ENCODE assay signal across 10 mouse cellular contexts in genomic region chr2:174761452-174762101, GRCm38 (mm10). TPM values are rescaled to one million over a fixed set of nuclear protein-coding genes. Genes with fewer than 3 reads are reported as not detected.
A peak's percentile ranks its signal among the peaks of the same experiment; 100 is the strongest.
DNase-seq lines count a peak whose midpoint lies in the region; ATAC-seq lines count a peak whose summit lies in the region.
"Had no signal": no experiment of that assay in that cellular context is flagged by ENCODE, and none has a peak within 500 bp of the region (broad histone marks: within the 10 kb centered on the region; RNA-seq: fewer than 3 reads in every experiment).

No protein-coding gene starts in this region.

- no peaks in the 10 kb centered on the region for H3K9me3 ChIP-seq in forebrain, embryonic 10.5 days
- H3K9me3 ChIP-seq in forebrain, embryonic 15.5 days = no peaks in the 10 kb centered on the region
- no peaks in the 10 kb centered on the region for H3K9me3 ChIP-seq in forebrain, embryonic 13.5 days (replicated peaks)
- H3K9me3 ChIP-seq in limb, embryonic 15.5 days = no peaks in the 10 kb centered on the region

- H3K4me3 ChIP-seq in forebrain, embryonic 10.5 days = peak overlapping the region; percentile 60
- H3K4me3 ChIP-seq in forebrain, embryonic 15.5 days = no peak overlapping the region
- no peak overlapping the region for H3K4me3 ChIP-seq in forebrain, embryonic 13.5 days
- peak overlapping the region; percentile 55 for H3K4me3 ChIP-seq in limb, embryonic 15.5 days

- H3K36me3 ChIP-seq in forebrain, embryonic 10.5 days (replicated peaks) = no peaks in the 10 kb centered on the region
- no peaks in the 10 kb centered on the region for H3K36me3 ChIP-seq in forebrain, embryonic 15.5 days
- H3K36me3 ChIP-seq in forebrain, embryonic 13.5 days (ENCODE audit: poor library complexity, severe bottlenecking) = no peaks in the 10 kb centered on the region
- H3K36me3 ChIP-seq in limb, embryonic 15.5 days = no peaks in the 10 kb centered on the region

- WGBS in forebrain, embryonic 10.5 days = 73% methylated on average over 6 of the region's 6 CpGs
- 46% methylated on average over 6 of the region's 6 CpGs for WGBS in forebrain, embryonic 15.5 days
- WGBS in forebrain, embryonic 13.5 days = 50% methylated on average over 6 of the region's 6 CpGs
- 23% methylated on average over 6 of the region's 6 CpGs for WGBS in limb, embryonic 15.5 days

- peak overlapping the region; percentile 67 for H3K27ac ChIP-seq in forebrain, embryonic 10.5 days
- H3K27ac ChIP-seq in forebrain, embryonic 15.5 days (replicated peaks) = no peak overlapping the region
- H3K27ac ChIP-seq in forebrain, embryonic 13.5 days = no peak overlapping the region
- H3K27ac ChIP-seq in limb, embryonic 15.5 days = peak overlapping the region; percentile 79
- H3K27ac ChIP-seq: liver, embryonic 14.5 days had no signal

- no peak overlapping the region for H3K4me2 ChIP-seq in forebrain, embryonic 15.5 days (replicated peaks)
- peak overlapping the region; percentile 80 for H3K4me2 ChIP-seq in forebrain, embryonic 13.5 days
- H3K4me2 ChIP-seq in limb, embryonic 15.5 days = peak overlapping the region; percentile 93

- no peak overlapping the region for H3K9ac ChIP-seq in forebrain, embryonic 15.5 days (replicated peaks)
- H3K9ac ChIP-seq in forebrain, embryonic 13.5 days = no peak overlapping the region
- no peak overlapping the region for H3K9ac ChIP-seq in limb, embryonic 15.5 days
- H3K9ac ChIP-seq: liver, embryonic 14.5 days had no signal

- peak; percentile 28 for DNase-seq in forebrain, embryonic 10.5 days (ENCODE audit: extremely low spot score, low spot score)
- peak; percentile 29 to 34 for DNase-seq in kidney, postnatal 4 days
- DNase-seq in kidney, postnatal 36 days = no peak
- no peak for DNase-seq in ovary, postnatal 36 days (ENCODE audit: low spot score)
- DNase-seq in layer of hippocampus, adult 11-12 months (ENCODE audit: low spot score) = no peak

- peaks cover 44% of the 10 kb centered on the region for H3K27me3 ChIP-seq in forebrain, embryonic 10.5 days (ENCODE audit: poor library complexity, severe bottlenecking)
- no peaks in the 10 kb centered on the region for H3K27me3 ChIP-seq in forebrain, embryonic 15.5 days
- peaks cover 23% of the 10 kb centered on the region for H3K27me3 ChIP-seq in forebrain, embryonic 13.5 days
- no peaks in the 10 kb centered on the region for H3K27me3 ChIP-seq in limb, embryonic 15.5 days
- H3K27me3 ChIP-seq: Patski had no signal

- ATAC-seq in forebrain, embryonic 15.5 days (replicated peaks) = no peak
- ATAC-seq in forebrain, embryonic 13.5 days = 0 out of 2 replicates have a peak, but pooled peaks have one; percentile 30
- no peak for ATAC-seq in limb, embryonic 15.5 days (ENCODE audit: insufficient number of reproducible peaks, low FRiP score, low TSS enrichment, low read depth)
- ATAC-seq: Patski had no signal

- peaks cover 20% of the 10 kb centered on the region for H3K4me1 ChIP-seq in forebrain, embryonic 10.5 days
- peaks cover 7% of the 10 kb centered on the region for H3K4me1 ChIP-seq in forebrain, embryonic 15.5 days
- H3K4me1 ChIP-seq in forebrain, embryonic 13.5 days = peaks cover 13% of the 10 kb centered on the region
- H3K4me1 ChIP-seq in limb, embryonic 15.5 days = peaks cover 29% of the 10 kb centered on the region

RNA-seq across cellular contexts. Expression of gene Edn3, which starts 1.2 kb away (rescaled TPM):
- 8.1 and 8.8 TPM in 2 replicates for polyA plus RNA-seq in forebrain, embryonic 10.5 days (2016; fragmentation: Nextera tagmentation; extraction: Ambion mirVana)
- 3.6 and 4.1 TPM in 2 replicates for polyA plus RNA-seq in forebrain, embryonic 15.5 days (2015; fragmentation: Nextera tagmentation; extraction: Ambion mirVana)
- 2.9 and 3.8 TPM in 2 replicates for polyA plus RNA-seq in forebrain, embryonic 13.5 days (2015; fragmentation: Nextera tagmentation; extraction: Ambion mirVana)
- 19.8 and 20.7 TPM in 2 replicates for polyA plus RNA-seq in limb, embryonic 15.5 days (2015; fragmentation: Nextera tagmentation; extraction: Ambion mirVana)
- polyA plus RNA-seq: Patski had no signal

Comparison
In these comparisons a context has a peak if more than half of its experiments do, and no peak if none do; other contexts are left out.
1. DNase-seq: peak in forebrain, embryonic 10.5 days (single experiment) and kidney, postnatal 4 days (2 of 2); none in kidney, postnatal 36 days (0 of 2), ovary, postnatal 36 days (single experiment) and layer of hippocampus, adult 11-12 months (single experiment).
2. H3K27ac ChIP-seq: peak in forebrain, embryonic 10.5 days (single experiment) and limb, embryonic 15.5 days (single experiment); none in forebrain, embryonic 15.5 days (single experiment) and forebrain, embryonic 13.5 days (single experiment).
3. H3K4me3 ChIP-seq: peak in forebrain, embryonic 10.5 days (single experiment) and limb, embryonic 15.5 days (single experiment); none in forebrain, embryonic 15.5 days (single experiment) and forebrain, embryonic 13.5 days (single experiment).